Mouse (Mus musculus) kidney, embryonic 14.5 days (tissue): ENCODE measurements around the gene Gspt1. TPM values are rescaled to one million over a fixed set of nuclear protein-coding genes. Genes with fewer than 3 reads are reported as not detected.

Experiments used
- ATAC-seq: fragments of 200-750 bp; cut with Nextera tagmentation; 2 replicates; pipeline ENCODE4 v1.8.0; 2017; ENCODE audit warnings: moderate number of reproducible peaks, mild to moderate bottlenecking, moderate TSS enrichment, moderate library complexity; ENCODE audit not compliant: low FRiP score, low TSS enrichment
- H3K27ac ChIP-seq: fragments of 300-500 bp; sonication (generic); 2 replicates; pipeline ENCODE4 v1.5.1; 2014; ENCODE audit warnings: low read depth, mild to moderate bottlenecking, low read length, moderate library complexity, mixed read lengths
- H3K27me3 ChIP-seq: fragments of 300-500 bp; sonication (generic); 2 replicates; pipeline ENCODE4 v1.6.1; 2014; ENCODE audit warnings: mild to moderate bottlenecking, low read length; ENCODE audit not compliant: control insufficient read depth, insufficient read depth
- H3K36me3 ChIP-seq: fragments of 300-500 bp; sonication (generic); 2 replicates; pipeline ENCODE4 v1.6.1; 2014; ENCODE audit warnings: low read length, mixed read lengths; ENCODE audit not compliant: control insufficient read depth, insufficient read depth
- H3K4me1 ChIP-seq: fragments of 300-500 bp; sonication (generic); 2 replicates; pipeline ENCODE4 v1.6.1; 2014; ENCODE audit warnings: low read length, mixed read lengths; ENCODE audit not compliant: control insufficient read depth, insufficient read depth
- H3K4me2 ChIP-seq: fragments of 300-500 bp; sonication (generic); replicated peaks from 2 replicates; pipeline ENCODE4 v1.6.1; 2014; ENCODE audit warnings: low read depth, mild to moderate bottlenecking, low read length
- H3K4me3 ChIP-seq: fragments of 300-500 bp; sonication (generic); 2 replicates; pipeline ENCODE4 v1.5.1; 2014; ENCODE audit warnings: mild to moderate bottlenecking, low read length
- H3K9ac ChIP-seq: fragments of 300-500 bp; sonication (generic); 2 replicates; pipeline ENCODE4 v1.6.1; 2014; ENCODE audit warnings: low read depth, mild to moderate bottlenecking, low read length, moderate library complexity
- H3K9me3 ChIP-seq: fragments of 300-500 bp; sonication (generic); 2 replicates; pipeline ENCODE4 v1.6.1; 2016; ENCODE audit warnings: low read length; ENCODE audit not compliant: control insufficient read depth
- WGBS: fragments of 180-500 bp; shearing (Covaris S2); extraction: QIAGEN DNeasy Blood & Tissue Kit; methylation state at CpG from one replicate; pipeline ENCODE4 v1.1.7; 2014; 5-methylcytosine and 5-hydroxymethylcytosine counted together
- polyA plus RNA-seq: library from polyadenylated mRNA; unstranded; fragments of >200 nt; fragmentation: Nextera tagmentation; extraction: Ambion mirVana; gene quantifications from 2 replicates; pipeline ENCODE4 v1.2.1, GENCODE M21; 2014

Gspt1 gene
- polyA plus RNA-seq, 1 experiment from 2014 or later: 107 TPM

DNA sequence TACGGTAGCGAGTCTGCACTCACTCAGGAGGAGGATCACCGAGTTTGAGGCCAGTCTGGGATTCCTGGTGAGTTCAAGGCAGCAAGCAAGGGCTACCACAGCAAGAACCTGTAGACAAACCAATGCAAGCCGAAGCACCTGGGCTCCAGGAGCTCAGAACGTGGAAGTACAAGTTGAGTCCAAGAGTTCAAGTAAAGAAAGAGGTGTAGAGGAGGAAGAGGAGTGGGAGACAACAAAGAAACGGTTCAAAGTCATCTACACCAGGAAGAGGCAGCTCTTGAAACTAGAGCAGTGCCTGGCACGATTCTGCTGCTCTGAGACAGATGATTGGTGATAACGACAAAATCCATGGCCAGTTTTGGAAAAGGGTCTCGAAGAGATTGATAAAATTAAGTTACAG lies 8.4 kb downstream of the Gspt1 start:
- Histone ChIP-seq H3K9ac (no peak overlapping the region), H3K27me3 (no peaks in the 10 kb centered on the region), H3K27ac (no peak overlapping the region), H3K9me3 (no peaks in the 10 kb centered on the region), H3K4me3 (no peak overlapping the region), H3K4me1 (no peaks in the 10 kb centered on the region), H3K36me3 (peaks cover 3% of the 10 kb centered on the region; the same call in 1 of the 2 replicates), H3K4me2 (no peak overlapping the region)
- no peak for ATAC-seq
- 84% methylated on average over 9 of the region's 9 CpGs for WGBS

GRCm38 (mm10) chr16:11242401-11242800 lies 11.7 kb downstream of the Gspt1 start:
- no peak overlapping the region for H3K27ac ChIP-seq
- no peak overlapping the region for H3K9ac ChIP-seq
- H3K4me1 ChIP-seq: no peaks in the 10 kb centered on the region
- ATAC-seq: no peak
- H3K27me3 ChIP-seq: no peaks in the 10 kb centered on the region
- no peaks in the 10 kb centered on the region for H3K9me3 ChIP-seq
- no peak overlapping the region for H3K4me3 ChIP-seq
- 77% methylated on average over 1 of the region's 1 CpGs for WGBS
- peaks cover 12% of the 10 kb centered on the region for H3K36me3 ChIP-seq
- no peak overlapping the region for H3K4me2 ChIP-seq

DNA sequence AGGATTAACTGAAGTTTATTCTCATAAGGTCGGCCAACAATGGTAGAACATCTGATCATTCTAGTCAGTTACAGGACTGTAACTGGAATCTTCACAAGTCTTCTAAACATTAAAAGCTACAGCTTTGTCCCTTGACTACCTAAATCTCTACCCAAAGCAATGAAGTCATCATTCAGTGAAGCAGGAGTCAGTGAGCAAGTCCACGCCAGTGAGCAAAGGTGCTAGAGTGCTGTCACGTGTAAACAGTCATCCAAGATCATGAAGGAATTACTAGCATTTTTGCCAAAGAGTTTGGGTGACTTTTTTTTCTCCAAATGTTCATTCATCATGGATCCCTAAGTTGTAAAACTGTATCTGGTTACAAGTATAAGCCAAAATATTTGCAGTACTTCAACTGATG lies 36.3 kb downstream of the Gspt1 start:
- ATAC-seq: no peak
- H3K27me3 ChIP-seq: no peaks in the 10 kb centered on the region
- 82% methylated on average over 3 of the region's 3 CpGs for WGBS
- H3K4me2 ChIP-seq: no peak overlapping the region
- H3K36me3 ChIP-seq: peaks cover 63% of the 10 kb centered on the region
- no peaks in the 10 kb centered on the region for H3K9me3 ChIP-seq
- no peak overlapping the region for H3K4me3 ChIP-seq
- H3K4me1 ChIP-seq: no peaks in the 10 kb centered on the region
- no peak overlapping the region for H3K9ac ChIP-seq
- H3K27ac ChIP-seq: no peak overlapping the region

DNA sequence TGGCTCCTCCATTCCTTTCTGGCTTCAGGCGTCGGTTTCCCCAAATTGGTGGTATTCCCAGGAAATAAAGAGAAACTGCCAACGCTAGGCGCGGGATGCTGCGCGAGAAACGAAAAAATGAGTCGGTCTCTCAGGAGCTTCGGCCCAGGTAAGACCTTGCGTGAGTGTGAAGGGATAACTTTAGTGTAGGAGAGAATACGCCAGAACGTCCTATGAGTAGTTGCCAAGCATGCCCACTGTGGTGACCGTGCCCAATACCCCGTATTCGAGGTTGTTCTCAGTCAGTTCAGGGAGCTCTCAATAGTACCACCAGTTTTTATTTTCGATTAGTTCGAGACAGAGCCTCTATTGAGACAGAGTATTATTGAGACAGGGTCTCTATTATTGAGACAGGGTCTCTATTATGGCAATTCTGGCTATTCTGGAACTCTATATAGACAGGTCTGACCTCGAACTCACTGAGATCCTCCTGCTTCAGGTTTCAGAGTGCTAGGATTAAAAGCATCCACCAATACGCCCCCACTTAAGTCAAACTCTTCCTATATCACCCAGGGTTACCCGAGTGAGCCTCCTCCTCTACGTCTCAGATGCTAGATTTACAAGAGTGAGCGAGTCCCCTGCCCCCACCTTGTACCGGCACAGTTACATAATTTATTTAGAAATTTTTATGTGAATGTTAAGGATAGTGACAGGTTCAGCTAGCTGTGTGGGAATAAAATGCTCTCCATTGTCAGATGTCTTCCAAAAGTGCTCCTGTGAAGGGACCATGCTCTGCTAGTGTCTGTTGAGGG lies 50.3 kb downstream of the Gspt1 start:
- Histone ChIP-seq H3K9ac (peak overlapping the region; percentile 86), H3K4me2 (peak overlapping the region; percentile 65), H3K4me3 (peak overlapping the region; percentile 76), H3K36me3 (peaks cover 47% of the 10 kb centered on the region), H3K9me3 (no peaks in the 10 kb centered on the region), H3K4me1 (peaks cover 13% of the 10 kb centered on the region), H3K27ac (no peak overlapping the region), H3K27me3 (no peaks in the 10 kb centered on the region)
- peak; percentile 14; the same call in 1 of the 2 replicates for ATAC-seq
- 3% methylated on average over 24 of the region's 24 CpGs for WGBS

DNA sequence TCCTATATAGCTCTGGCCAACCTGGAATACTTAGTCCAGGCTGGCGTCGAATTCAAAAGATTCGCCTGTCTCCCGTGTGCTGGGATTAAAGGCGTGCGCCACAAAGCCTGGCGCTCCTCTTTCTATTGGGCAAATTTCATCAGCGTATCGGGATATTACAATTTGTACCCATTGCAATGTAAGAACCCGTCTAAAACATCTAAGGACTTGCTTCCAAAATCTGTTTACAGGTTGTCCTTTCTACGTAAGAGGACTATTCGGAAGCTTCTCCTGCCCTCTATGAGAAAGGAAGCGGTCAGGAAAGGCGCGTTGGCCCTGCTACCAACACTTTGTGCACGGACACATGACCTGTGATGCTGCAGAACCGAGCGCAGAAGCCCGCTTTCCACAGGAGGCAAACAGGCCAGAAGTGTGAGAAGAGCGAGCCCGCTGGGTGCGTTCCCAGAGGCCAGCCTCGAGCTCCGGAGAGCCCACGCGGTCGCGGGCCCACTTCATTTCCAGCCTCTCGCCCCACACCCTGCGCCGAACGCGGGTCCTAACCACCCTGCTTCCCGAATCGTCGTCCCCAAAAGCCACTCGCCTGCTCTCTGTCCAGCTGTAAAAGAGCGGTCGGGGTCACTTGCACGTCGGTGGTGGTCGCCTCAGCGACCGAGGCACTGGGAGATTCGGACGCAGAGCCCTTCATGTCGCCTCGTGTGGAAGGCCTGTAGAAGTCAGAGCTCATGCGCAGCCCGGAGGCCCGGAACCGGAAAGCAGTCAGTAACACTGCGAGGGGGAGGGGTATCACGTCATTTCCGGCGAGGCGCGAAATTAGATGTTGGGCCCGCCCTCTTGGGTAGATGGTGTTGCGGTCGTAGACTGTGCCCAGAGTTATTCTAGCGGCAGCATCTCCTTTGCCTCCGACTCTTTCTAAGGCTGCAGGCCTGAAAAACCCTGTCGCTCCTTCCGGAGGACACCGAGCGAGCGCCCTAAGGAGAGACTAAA lies 51.3 kb downstream of the Gspt1 start, which contains the start of gene Rsl1d1:
Rsl1d1 (minus strand) TSS at position 761 of the 984 bp plus-strand sequence.
- peak within 1 kb of the TSS; percentile 65 for H3K4me2 ChIP-seq
- under 1% methylated on average over 68 of the region's 68 CpGs for WGBS

GRCm38 (mm10) chr16:11201740-11202394 lies 52.3 kb downstream of the Gspt1 start:
- WGBS: 72% methylated on average over 6 of the region's 6 CpGs
- peak overlapping the region; percentile 76 for H3K4me3 ChIP-seq
- H3K4me2 ChIP-seq: peak overlapping the region; percentile 65
- peak overlapping the region; percentile 86; the same call in 1 of the 2 replicates for H3K9ac ChIP-seq
- no peak overlapping the region for H3K27ac ChIP-seq
- peaks cover 13% of the 10 kb centered on the region for H3K4me1 ChIP-seq
- H3K9me3 ChIP-seq: no peaks in the 10 kb centered on the region
- H3K27me3 ChIP-seq: no peaks in the 10 kb centered on the region
- no peak for ATAC-seq
- peaks cover 53% of the 10 kb centered on the region for H3K36me3 ChIP-seq

More for the DNA sequence above, 51.3 kb downstream of the Gspt1 start, which contains the start of gene Rsl1d1:
- peak within 1 kb of the TSS; percentile 86 for H3K9ac ChIP-seq
- H3K36me3 ChIP-seq: peaks cover 50% of the 10 kb centered on the region
- H3K27ac ChIP-seq: peak within 1 kb of the TSS; percentile 60; the same call in 1 of the 2 replicates
- peak within 1 kb of the TSS; percentile 76 for H3K4me3 ChIP-seq
- H3K9me3 ChIP-seq: no peaks in the 10 kb centered on the region
- peak; percentile 99 for ATAC-seq
- peaks cover 13% of the 10 kb centered on the region for H3K4me1 ChIP-seq
- H3K27me3 ChIP-seq: no peaks in the 10 kb centered on the region

GRCm38 (mm10) chr16:11200247-11200646 lies 53.9 kb downstream of the Gspt1 start:
- H3K4me1 ChIP-seq: peaks cover 13% of the 10 kb centered on the region
- 95% methylated on average over 3 of the region's 3 CpGs for whole genome bisulfite sequencing
- H3K36me3 ChIP-seq: peaks cover 65% of the 10 kb centered on the region

GRCm38 (mm10) chr16:11198467-11198866 lies 55.7 kb downstream of the Gspt1 start:
- no peaks in the 10 kb centered on the region for H3K27me3 ChIP-seq
- H3K9ac ChIP-seq: no peak overlapping the region
- no peak overlapping the region for H3K27ac ChIP-seq
- no peak for ATAC-seq
- H3K4me3 ChIP-seq: no peak overlapping the region
- H3K4me2 ChIP-seq: no peak overlapping the region
- H3K36me3 ChIP-seq: peaks cover 83% of the 10 kb centered on the region
- H3K4me1 ChIP-seq: peaks cover 7% of the 10 kb centered on the region; the same call in 1 of the 2 replicates
- no peaks in the 10 kb centered on the region for H3K9me3 ChIP-seq
- WGBS: 57% methylated on average over 2 of the region's 2 CpGs

More at GRCm38 (mm10) chr16:11200247-11200646, 53.9 kb downstream of the Gspt1 start:
- Histone ChIP-seq H3K9me3 (no peaks in the 10 kb centered on the region), H3K4me3 (no peak overlapping the region), H3K27me3 (no peaks in the 10 kb centered on the region), H3K27ac (no peak overlapping the region), H3K4me2 (no peak overlapping the region), H3K9ac (no peak overlapping the region)
- no peak for ATAC-seq
